Mouse (Mus musculus) embryonic stem cell, embryonic (primary cell): ENCODE measurements at regions not wholly inside any gene's neighbourhood (a gene's known extent, or its start where the extent isn't known, plus 50 kb on each side); places are given as distances from the start of the nearest gene placed in this dataset.

Source experiments
- CTCF ChIA-PET, 4 experiments: fragments of 300-600 bp in 2 of 4; fragments of 350-600 bp in 2 of 4; sonication (Branson Sonifier 250); formaldehyde crosslinking; loops; one replicate each; lab custom pipeline; 2022; ENCODE audit warnings: inconsistent platforms in 2 of 4; lab: Charles Lee
- POLR2A ChIA-PET, 4 experiments: fragments of 300-600 bp in 2 of 4; fragments of 350-600 bp in 2 of 4; sonication (Branson Sonifier 250); formaldehyde crosslinking; loops; one replicate each; lab custom pipeline; 2022; ENCODE audit warnings: antibody characterized with exemption in 4 of 4, inconsistent platforms in 1 of 4; lab: Charles Lee

DNA sequence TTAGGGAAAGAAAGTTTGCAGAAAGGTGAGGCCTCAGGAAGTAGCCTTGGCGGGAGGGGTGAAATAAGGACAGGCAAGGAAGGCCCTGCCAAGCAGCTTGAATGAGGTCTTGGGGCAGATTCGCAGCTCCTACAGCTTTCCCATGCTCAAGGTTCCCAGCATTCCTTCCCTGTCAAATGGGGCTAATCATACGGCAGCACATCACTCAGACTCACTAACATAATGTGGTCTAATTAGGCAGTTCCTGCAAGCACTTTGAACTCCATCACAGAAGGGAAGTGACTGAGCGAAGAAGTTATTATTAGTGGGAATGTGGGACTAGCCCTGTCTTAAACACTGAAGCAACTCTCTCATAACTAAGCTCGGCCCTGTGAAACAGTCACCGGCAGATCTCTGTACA lies 87.1 kb upstream of the Gm10260 start:
- ChIA-PET CTCF (no interaction called here), POLR2A (interaction anchor here in 1 of 4 experiments (0.6 kb wide), 1 partner anchor 27 kb away, joined by 4 read pairs; no protein-coding TSS in a partner anchor)

DNA sequence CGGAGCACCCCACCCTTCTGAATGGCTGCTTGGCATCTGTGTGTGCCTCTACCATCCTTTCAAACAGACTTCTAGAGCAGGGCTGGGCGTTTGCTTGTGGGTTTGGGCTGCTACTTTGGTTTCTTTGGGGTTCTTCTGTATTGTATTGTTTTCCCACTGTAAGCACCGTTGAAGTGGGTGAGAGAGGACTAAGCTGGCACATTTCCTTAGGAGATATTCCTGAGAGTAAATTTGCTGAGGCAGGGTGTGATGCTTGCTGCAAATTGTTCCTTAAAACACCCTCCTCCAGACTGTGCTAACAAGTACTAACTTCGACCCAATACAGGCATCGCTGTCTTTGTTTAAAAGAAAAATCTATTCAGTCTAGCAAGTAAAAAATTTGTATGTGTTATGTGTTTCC lies 84.7 kb upstream of the Gm10260 start:
- POLR2A ChIA-PET = interaction anchor here in 2 of 4 experiments (0.7 to 1.4 kb wide), 3 partner anchors 24 to 42 kb away, joined by 3 to 4 read pairs (median 3); no protein-coding TSS in a partner anchor
- CTCF ChIA-PET = no interaction called here

DNA sequence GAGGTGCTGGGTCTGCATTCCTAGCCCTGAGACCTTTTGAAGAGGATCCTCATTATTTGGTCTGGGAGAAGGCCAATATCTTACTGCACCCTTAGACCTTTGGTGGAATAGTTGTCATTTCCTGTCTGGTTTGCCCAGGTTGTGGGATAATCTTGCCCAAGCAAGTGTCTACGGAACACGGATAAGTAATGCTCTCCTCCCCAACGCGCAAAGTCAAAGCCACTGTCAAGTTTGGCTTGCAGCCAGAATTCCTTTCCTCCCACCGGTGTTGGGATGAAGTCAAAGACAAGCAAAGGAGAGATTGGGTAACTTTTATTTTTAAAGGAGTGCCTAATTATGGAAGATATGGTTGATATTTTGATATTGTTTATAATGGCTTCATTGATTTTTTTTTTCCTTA lies 82.4 kb upstream of the Gm10260 start:
- CTCF ChIA-PET = interaction anchor here in 1 of 4 experiments (0.8 kb wide), 1 partner anchor 448 kb away, joined by 3 read pairs; no protein-coding TSS in a partner anchor

DNA sequence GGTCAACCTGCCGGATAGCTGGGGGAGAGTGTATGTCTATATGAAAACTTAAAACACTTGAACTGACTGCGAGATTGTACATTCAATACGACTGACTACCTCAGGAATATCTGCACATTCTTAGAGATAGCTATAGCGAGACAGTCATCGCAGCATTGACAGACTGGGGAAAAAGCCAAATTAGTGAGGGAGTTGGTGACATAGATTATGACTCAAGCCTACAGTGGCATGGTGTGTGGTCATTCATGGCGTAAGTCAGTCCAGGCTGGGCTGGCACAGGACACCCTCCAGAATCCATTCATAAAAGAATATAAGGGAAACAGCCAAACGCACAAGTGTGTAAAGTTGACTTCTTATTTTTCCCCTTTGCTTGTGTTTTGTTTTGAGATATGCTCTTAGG lies 81.1 kb upstream of the Gm10260 start:
- ChIA-PET CTCF (no interaction called here), POLR2A (interaction anchor here in 1 of 4 experiments (1.8 kb wide), 1 partner anchor 26 kb away, joined by 3 read pairs; no protein-coding TSS in a partner anchor)

More for the DNA sequence above, 82.4 kb upstream of the Gm10260 start:
- POLR2A ChIA-PET = interaction anchor here in 1 of 4 experiments (1.8 kb wide), 1 partner anchor 28 kb away, joined by 3 read pairs; no protein-coding TSS in a partner anchor

DNA sequence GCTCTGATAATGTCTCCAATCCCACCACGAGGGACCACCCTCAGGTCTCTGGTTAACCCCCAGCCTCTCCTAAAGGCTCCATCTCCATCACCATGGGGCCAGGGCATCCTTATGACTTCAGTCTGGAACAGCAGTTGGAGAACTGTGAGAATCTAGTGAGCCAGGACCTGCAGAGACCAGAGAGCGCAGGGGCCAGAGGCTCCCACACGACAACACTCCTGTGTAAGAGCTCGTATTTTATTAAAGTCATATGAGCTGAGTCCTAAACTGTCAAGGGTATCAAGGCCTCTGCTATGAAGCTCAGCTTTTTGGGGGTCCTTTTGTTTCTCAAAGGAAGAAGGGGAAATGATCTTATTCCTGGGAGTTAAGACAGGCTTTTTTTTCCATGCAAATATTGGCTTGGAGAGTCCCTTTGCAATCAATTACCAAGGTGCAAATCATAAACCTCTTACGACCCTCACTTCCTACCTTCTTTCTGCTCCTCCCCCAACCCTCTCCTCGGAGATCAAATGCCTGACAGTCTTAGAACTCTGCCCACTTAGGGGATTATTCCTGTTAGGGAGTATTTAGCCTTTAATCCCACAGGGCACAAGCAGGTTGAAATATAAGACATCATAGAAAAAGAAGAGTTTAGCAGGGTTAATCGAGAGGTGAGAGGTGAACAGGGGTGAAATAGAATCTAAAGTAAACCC lies 79.3 kb upstream of the Gm10260 start:
- ChIA-PET CTCF (interaction anchor here in 1 of 4 experiments (0.8 kb wide), 1 partner anchor 21 kb away, joined by 3 read pairs; no protein-coding TSS in a partner anchor), POLR2A (interaction anchor here in 3 of 4 experiments (0.5 to 1.2 kb wide), 6 partner anchors 16 to 641 kb away, joined by 3 to 4 read pairs (median 3); no protein-coding TSS in a partner anchor)

DNA sequence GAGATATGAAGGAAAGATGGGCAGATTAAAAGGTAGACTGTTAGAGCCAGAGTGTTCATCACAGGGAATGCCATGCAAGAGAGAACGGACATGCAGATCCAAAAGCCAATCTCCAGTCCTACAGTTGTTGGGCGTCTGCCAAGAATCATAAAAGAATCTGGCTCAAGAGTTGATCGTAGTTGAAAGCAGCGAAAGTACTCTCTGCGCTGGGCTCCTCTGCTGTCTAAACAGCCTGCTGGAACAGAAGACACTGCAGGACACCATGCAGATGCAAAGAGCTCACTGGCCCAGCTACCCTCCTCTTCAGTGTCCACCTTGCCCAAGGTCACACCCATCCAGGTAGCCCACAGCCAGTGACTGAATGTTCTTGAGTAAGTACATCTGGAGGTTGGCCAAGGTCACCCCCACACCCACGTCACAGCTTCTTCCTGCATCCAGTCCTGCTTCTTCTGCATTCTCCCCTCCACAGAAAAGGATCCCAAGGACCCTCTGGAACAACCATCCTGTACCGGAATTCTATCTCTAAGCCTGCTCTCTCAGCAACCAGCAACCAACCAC lies 77.1 kb upstream of the Gm10260 start:
- POLR2A ChIA-PET = interaction anchor here in 3 of 4 experiments (0.8 to 1.0 kb wide), 5 partner anchors 15 to 80 kb away, joined by 3 to 4 read pairs (median 3); no protein-coding TSS in a partner anchor
- CTCF ChIA-PET = no interaction called here

DNA sequence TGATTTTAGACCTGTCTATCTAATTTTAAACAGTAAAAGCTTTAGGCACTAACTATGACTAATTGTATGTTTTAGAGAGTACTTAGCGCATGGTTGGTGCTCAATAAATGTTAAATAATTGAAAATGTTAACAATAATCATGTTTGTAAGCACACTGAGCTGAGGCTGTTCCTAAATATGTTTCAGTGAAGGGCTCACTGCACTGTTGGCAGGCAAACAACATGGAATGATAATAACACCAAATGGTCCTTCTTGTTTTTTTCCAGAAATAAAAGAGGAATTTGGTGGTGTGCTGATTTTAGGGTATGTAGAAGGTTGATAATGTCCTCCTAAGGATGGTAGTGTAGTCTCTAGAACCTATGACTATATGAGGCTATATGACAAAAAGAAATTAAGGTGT lies 72.0 kb upstream of the Gm10260 start:
- CTCF ChIA-PET = no interaction called here
- POLR2A ChIA-PET = interaction anchor here in 3 of 4 experiments (1.1 to 2.0 kb wide), 5 partner anchors 10 to 17 kb away, joined by 3 to 11 read pairs (median 4); no protein-coding TSS in a partner anchor

DNA sequence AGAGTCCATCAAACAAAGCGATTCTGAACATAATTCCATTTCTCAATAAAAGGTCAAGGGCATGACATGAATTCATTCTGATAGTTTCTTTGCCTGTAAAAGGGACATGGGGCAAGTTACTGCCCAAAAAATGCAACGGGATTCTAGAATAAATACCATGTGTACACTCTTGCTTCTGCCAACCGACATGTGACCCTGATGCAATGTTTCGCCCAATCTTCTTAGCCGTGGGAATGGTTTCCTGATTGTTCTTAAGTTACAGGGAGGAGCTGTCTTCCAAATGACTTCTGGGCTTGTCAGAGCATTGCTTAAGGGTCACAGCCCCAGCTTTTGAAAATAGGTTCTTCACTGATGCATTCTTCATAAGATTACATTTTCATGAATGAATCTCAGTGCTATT lies 71.4 kb upstream of the Gm10260 start:
- CTCF ChIA-PET = no interaction called here
- POLR2A ChIA-PET = interaction anchor here in 3 of 4 experiments (1.1 to 2.0 kb wide), 4 partner anchors 11 to 17 kb away, joined by 4 to 11 read pairs (median 6); no protein-coding TSS in a partner anchor

DNA sequence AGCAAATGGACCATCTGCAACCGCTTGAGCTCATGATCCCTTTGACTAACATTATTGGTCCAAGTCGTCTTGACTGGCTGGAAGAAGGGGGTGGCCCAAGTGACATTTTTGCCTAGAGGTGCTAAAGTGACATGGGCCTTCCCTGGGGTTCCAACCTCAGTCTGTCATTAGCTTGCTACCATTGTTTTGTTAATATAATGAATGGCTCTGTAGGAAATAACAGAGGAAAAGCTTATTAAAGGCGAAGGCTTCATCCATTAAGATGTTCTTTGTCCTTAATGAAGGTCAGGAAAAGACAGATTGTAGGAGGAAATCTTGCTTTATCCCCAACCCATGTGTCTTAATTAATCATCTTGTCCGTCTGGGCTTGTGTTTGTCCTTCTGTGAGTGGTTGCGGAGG lies 69.1 kb upstream of the Gm10260 start:
- ChIA-PET CTCF (no interaction called here), POLR2A (interaction anchor here in 2 of 4 experiments (1.0 to 2.7 kb wide), 4 partner anchors 9 to 16 kb away, joined by 3 to 15 read pairs (median 6); no protein-coding TSS in a partner anchor)

DNA sequence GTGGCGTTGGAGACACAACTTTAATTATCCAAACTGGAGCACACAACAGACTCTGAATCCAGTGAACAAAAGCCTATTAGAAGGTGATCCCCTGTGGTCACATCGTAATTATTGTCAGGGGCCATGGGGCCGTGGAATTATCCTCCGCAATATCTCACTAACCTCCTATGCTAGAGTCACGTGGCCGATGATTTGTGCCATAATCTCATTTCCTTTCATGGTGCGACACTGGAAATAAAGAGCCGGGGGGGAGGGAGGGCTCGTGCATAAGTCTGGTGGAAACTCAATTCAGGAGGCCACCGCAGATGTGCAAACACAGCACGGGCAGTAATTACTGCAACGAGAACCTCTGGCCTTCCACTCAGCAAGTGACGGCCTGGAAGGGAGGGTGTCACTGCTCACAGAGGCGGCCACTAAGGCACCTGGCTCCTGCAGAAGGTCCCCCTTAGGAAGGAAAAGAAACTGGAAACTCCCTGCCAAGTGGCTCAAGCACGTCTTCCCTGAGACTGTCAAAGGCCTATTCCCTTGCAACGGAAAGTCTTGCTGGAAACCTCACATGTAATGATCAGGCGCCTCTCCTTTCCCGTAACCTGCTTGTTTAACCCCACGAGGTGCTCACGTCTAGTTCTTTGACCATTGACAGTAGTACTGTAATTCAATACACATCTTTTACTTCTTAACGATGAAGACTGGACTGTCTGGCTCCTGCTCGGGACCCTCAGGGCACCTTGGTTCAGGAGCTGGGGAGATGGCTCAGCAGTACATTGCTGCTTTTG lies 65.6 kb upstream of the Gm10260 start:
- ChIA-PET POLR2A (interaction anchor here in 2 of 4 experiments (0.5 to 1.4 kb wide), 3 partner anchors 23 to 431 kb away, joined by 3 to 4 read pairs (median 4); no protein-coding TSS in a partner anchor), CTCF (no interaction called here)

DNA sequence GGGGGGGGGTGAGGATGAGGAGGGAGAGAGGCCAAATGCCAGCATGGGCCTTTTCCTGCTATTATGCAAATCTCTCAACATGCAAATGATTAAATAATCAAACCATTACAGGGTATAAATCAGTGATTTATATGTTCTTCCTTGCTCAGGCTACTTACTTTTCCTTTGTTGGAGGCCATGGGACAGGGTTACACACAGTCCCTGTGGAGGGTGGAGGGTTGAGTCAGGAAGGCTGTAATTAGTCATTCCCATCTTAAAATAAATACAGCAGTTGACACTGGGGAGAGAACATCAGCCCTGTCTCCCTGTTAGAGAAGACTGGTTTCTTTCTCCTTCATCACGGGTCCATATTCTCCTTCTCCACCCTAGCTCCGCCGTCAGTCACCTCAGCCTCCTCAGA lies 64.9 kb upstream of the Gm10260 start:
- CTCF ChIA-PET = no interaction called here
- POLR2A ChIA-PET = interaction anchor here in 2 of 4 experiments (0.5 to 1.4 kb wide), 3 partner anchors 22 to 432 kb away, joined by 3 to 8 read pairs (median 4); no protein-coding TSS in a partner anchor

DNA sequence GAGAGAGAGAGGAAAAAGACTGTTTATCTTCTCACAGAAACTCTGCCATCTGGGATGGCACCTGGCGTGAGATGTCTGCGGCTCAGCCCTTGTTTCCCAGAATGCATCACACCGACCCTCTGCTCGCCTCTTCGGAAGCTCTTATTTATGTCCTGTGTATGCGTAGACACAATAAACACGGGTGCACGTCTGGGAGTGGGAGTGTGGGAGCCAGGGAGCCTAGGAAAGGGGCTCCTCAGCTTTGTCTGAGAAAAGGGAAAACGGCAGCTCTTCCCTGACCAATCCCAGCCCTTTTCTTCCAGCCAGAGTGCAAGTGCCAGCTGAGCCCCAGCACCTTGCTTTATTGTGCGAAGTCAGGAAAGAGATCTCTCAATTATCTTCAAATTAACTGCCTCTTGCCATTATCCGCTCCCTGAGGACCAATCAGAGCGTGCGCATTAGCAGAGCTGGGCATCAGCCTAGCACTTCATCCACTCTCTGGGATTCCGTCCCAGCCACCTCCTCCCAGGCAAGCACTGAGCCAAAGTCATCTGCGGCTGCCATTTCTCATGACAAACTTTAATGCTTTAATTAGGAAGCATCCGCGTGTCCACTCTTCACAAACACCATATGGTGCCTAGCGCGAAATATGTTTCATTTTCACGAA lies 63.8 kb upstream of the Gm10260 start:
- CTCF ChIA-PET = interaction anchor here in 1 of 4 experiments (0.7 to 1.0 kb wide), 2 partner anchors 114 to 944 kb away, joined by 3 read pairs; no protein-coding TSS in a partner anchor

DNA sequence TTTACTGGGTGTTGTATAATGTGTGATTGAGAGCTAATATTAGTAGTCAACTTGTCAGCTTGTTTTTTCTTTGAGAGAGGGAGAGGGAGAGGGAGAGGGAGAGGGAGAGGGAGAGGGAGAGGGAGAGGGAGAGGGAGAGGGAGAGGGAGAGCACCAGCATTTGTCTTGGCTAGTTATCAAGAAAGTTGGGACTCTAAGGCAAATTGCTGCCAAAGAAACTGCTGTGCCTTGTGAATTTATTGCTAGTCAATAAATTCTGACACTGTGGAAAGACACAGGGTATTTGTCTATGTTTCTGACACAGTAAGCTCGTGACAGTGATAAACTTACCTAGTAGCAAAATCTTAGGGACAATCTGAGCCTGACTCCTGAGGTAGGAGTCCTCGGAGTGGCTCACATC lies 61.2 kb upstream of the Gm10260 start:
- CTCF ChIA-PET = interaction anchor here in 1 of 4 experiments (0.5 kb wide), 1 partner anchor 116 kb away, joined by 6 read pairs; no protein-coding TSS in a partner anchor
- POLR2A ChIA-PET = interaction anchor here in 3 of 4 experiments (0.6 to 4.4 kb wide), 18 partner anchors 7 to 697 kb away, joined by 3 to 49 read pairs (median 6); no protein-coding TSS in a partner anchor

More for the DNA sequence above, 63.8 kb upstream of the Gm10260 start:
- POLR2A ChIA-PET = interaction anchor here (0.6 to 2.9 kb wide), 10 partner anchors 10 to 1623 kb away, joined by 3 to 12 read pairs (median 3); no protein-coding TSS in a partner anchor

DNA sequence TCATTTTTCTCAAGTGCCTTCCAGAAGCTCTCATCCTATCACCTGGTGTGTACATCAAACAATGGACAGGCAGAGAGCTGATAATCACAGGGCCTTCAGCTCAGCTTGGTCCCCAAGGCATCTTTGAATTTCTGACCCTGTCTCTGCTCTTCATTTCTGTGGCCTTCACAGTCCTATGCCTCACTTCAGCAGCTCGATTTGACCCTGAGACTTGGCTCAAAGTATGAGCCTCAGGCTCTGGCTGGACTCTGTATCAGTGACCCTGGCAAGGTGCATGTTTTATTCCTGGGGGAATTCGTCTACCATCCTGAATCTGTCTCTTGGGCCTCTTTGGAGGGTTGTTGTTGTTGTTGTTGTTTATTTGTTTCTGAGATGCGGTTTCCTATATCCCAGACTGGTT lies 60.6 kb upstream of the Gm10260 start:
- CTCF ChIA-PET = interaction anchor here in 2 of 4 experiments (0.5 to 0.9 kb wide), 3 partner anchors 116 to 1393 kb away, joined by 3 to 6 read pairs (median 4); partner anchors contain the start of gene Arhgef28 (in 1 of the 2)
- POLR2A ChIA-PET = interaction anchor here in 3 of 4 experiments (0.6 to 4.4 kb wide), 65 partner anchors 8 to 1194 kb away, joined by 3 to 49 read pairs (median 4); partner anchors contain the start of genes Enc1 (in 2 of the 3) and Hexb (in 1 of the 3)

DNA sequence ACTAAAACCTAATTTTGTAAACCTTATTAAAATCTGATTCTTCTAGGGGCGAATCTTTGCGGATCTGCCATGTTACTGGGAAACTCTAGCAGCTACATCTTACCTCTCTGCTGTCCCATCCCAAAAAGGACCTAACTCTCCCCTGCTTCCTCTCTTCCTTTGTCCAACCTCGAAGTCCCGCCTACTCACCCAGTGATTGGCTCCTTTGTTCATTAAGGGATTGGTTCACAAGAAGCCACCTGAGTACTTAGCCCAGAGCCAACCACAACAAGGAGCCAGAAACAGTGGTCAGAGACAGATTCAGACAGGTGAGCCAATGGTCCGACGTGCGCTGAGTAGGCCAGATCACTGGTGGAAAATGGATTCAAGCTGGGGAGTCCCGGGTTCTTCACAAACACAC lies 60.0 kb upstream of the Gm10260 start:
- POLR2A ChIA-PET = interaction anchor here in 3 of 4 experiments (0.6 to 4.4 kb wide), 87 partner anchors 8 to 1156 kb away, joined by 3 to 49 read pairs (median 4); partner anchors contain the start of genes Enc1 (in 2 of the 3) and Hexb (in 1 of the 3)
- CTCF ChIA-PET = interaction anchor here in 2 of 4 experiments (0.6 to 0.9 kb wide), 2 partner anchors 194 to 386 kb away, joined by 3 to 4 read pairs; partner anchors contain the start of gene Arhgef28 (in 1 of the 2)

DNA sequence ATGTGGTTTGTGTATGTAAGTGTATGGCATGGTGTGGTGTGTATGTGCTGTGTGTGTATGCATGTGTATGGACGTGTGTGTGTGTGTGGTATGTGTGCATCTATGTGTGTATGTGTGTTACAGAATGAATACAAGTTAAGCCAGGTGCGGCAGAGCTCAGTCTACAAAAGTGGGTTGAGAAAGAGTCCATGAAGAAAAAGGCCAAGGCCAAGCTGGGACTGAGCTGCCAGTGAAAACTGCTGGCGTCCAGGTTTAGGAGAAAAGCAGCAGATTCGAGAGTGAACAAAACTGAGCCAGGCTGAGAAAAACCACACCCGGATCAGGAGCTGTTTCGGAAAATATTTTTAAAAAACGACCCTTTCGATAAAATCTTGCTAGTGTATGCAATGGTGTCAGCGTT lies 58.6 kb upstream of the Gm10260 start:
- ChIA-PET POLR2A (interaction anchor here in 3 of 4 experiments (0.6 to 4.4 kb wide), 21 partner anchors 8 to 837 kb away, joined by 3 to 49 read pairs (median 8); partner anchors contain the start of gene Enc1 (in 1 of the 3)), CTCF (no interaction called here)

DNA sequence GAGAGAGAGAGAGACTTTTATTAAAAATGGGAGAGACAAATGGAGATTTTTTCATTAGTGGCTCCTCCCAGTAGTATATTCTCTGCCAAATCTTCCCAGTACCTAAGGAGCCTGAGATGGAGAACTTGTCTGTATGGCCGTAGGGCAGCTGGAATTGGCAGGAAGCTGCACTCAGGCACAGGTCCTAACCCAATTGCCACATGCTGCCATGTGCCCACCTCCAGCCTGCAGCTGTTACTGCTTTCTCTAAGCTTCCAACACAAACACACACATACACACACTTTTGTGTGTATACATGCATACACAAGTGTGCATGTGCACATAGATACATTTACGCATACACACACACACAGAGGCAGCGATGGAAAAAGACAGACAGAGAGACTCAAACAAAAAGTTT lies 56.5 kb upstream of the Gm10260 start:
- ChIA-PET CTCF (interaction anchor here in 1 of 4 experiments (0.6 kb wide), 1 partner anchor 1518 kb away, joined by 3 read pairs; no protein-coding TSS in a partner anchor), POLR2A (interaction anchor here in 2 of 4 experiments (0.7 to 1.0 kb wide), 2 partner anchors 10 to 1757 kb away, joined by 3 to 4 read pairs; no protein-coding TSS in a partner anchor)
